Mouse (Mus musculus) embryonic facial prominence, embryonic 14.5 days (tissue): ENCODE measurements around the gene Mrtfb. TPM values are rescaled to one million over a fixed set of nuclear protein-coding genes. Genes with fewer than 3 reads are reported as not detected.
A peak's percentile ranks its signal among the peaks of the same experiment; 100 is the strongest.

Experiments used
- ATAC-seq: fragments of 200-750 bp; cut with Nextera tagmentation; 2 replicates; pipeline ENCODE4 v1.8.0; 2017; ENCODE audit warnings: low read depth, moderate number of reproducible peaks, moderate TSS enrichment
- DNase-seq: peaks from one replicate; pipeline ENCODE4 v3.0.0-alpha.2; 2015; ENCODE audit warnings: low spot score
- H3K27ac ChIP-seq: fragments of 300-500 bp; sonication (generic); replicated peaks from 2 replicates; pipeline ENCODE4 v1.5.1; 2014; ENCODE audit warnings: low read depth, mild to moderate bottlenecking, low read length, moderate library complexity
- H3K27me3 ChIP-seq: fragments of 300-500 bp; sonication (generic); replicated peaks from 2 replicates; pipeline ENCODE4 v1.6.1; 2014; ENCODE audit warnings: low read length; ENCODE audit not compliant: control insufficient read depth, insufficient read depth
- H3K36me3 ChIP-seq: fragments of 300-500 bp; sonication (generic); 2 replicates; pipeline ENCODE4 v1.6.1; 2014; ENCODE audit warnings: low read length, mixed read lengths; ENCODE audit not compliant: control insufficient read depth, insufficient read depth
- H3K4me1 ChIP-seq: fragments of 300-500 bp; sonication (generic); 2 replicates; pipeline ENCODE4 v1.6.1; 2014; ENCODE audit warnings: antibody characterized with exemption, low read length; ENCODE audit not compliant: control insufficient read depth, insufficient read depth
- H3K4me2 ChIP-seq: fragments of 300-500 bp; sonication (generic); 2 replicates; pipeline ENCODE4 v1.6.1; 2014; ENCODE audit warnings: low read depth, mild to moderate bottlenecking, low read length, moderate library complexity, mixed read lengths
- H3K4me3 ChIP-seq: fragments of 300-500 bp; sonication (generic); 2 replicates; pipeline ENCODE4 v1.5.1; 2014; ENCODE audit warnings: low read depth, mild to moderate bottlenecking, low read length
- H3K9ac ChIP-seq: fragments of 300-500 bp; sonication (generic); 2 replicates; pipeline ENCODE4 v1.6.1; 2014; ENCODE audit warnings: low read depth, mild to moderate bottlenecking, low read length, moderate library complexity, mixed read lengths
- H3K9me3 ChIP-seq: fragments of 300-500 bp; sonication (generic); 2 replicates; pipeline ENCODE4 v1.6.1; 2016; ENCODE audit warnings: low read length; ENCODE audit not compliant: control insufficient read depth
- WGBS: fragments of 180-500 bp; shearing (Covaris S2); extraction: QIAGEN DNeasy Blood & Tissue Kit; methylation state at CpG from one replicate; pipeline ENCODE4 v1.1.7; 2014; 5-methylcytosine and 5-hydroxymethylcytosine counted together
- polyA plus RNA-seq: library from polyadenylated mRNA; unstranded; fragments of >200 nt; fragmentation: Nextera tagmentation; extraction: Ambion mirVana; gene quantifications from 2 replicates; pipeline ENCODE4 v1.2.1, GENCODE M21; 2014

Gene Mrtfb
- polyA plus RNA-seq, 1 experiment from 2014 or later: 22.5 TPM

- Histone ChIP-seq H3K9me3 (no peaks in the 10 kb centered on the region), H3K36me3 (no peaks in the 10 kb centered on the region), H3K9ac (no peak overlapping the region), H3K4me2 (no peak overlapping the region), H3K4me1 (no peaks in the 10 kb centered on the region), H3K4me3 (no peak overlapping the region), H3K27ac (no peak overlapping the region), H3K27me3 (no peaks in the 10 kb centered on the region)
- WGBS: 70% methylated on average over 2 of the region's 2 CpGs
- no peak for ATAC-seq
- no peak for DNase-seq
These were observed 179.3 kb downstream of the Mrtfb start for GRCm38 (mm10) chr16:13435627-13436026.

- DNase-seq (peak; percentile 97), ATAC-seq (peak; percentile 96)
- H3K27ac ChIP-seq: peak overlapping the region; percentile 82
- no peaks in the 10 kb centered on the region for H3K4me1 ChIP-seq
- H3K4me2 ChIP-seq: peak overlapping the region; percentile 75
- no peaks in the 10 kb centered on the region for H3K36me3 ChIP-seq
- H3K27me3 ChIP-seq: no peaks in the 10 kb centered on the region
- H3K4me3 ChIP-seq: peak overlapping the region; percentile 61
- under 1% methylated on average over 47 of the region's 58 CpGs for WGBS
- H3K9ac ChIP-seq: peak overlapping the region; percentile 64
- no peaks in the 10 kb centered on the region for H3K9me3 ChIP-seq
These were observed 180.9 kb downstream of the Mrtfb start for GRCm38 (mm10) chr16:13437037-13437769.

- Histone ChIP-seq H3K4me2 (peak overlapping the region; percentile 75), H3K4me3 (peak overlapping the region; percentile 61), H3K27ac (peak overlapping the region; percentile 82), H3K4me1 (no peaks in the 10 kb centered on the region), H3K9ac (peak overlapping the region; percentile 64), H3K36me3 (no peaks in the 10 kb centered on the region), H3K9me3 (no peaks in the 10 kb centered on the region), H3K27me3 (no peaks in the 10 kb centered on the region)
- DNase-seq (peak; percentile 88), ATAC-seq (peak; percentile 56)
- WGBS: under 1% methylated on average over 24 of the region's 24 CpGs
These were observed 181.6 kb downstream of the Mrtfb start for GRCm38 (mm10) chr16:13437770-13438372.

- no peak overlapping the region for H3K9ac ChIP-seq
- no peak overlapping the region for H3K4me3 ChIP-seq
- no peaks in the 10 kb centered on the region for H3K9me3 ChIP-seq
- H3K4me1 ChIP-seq: no peaks in the 10 kb centered on the region
- 43% methylated on average over 6 of the region's 6 CpGs for WGBS
- no peaks in the 10 kb centered on the region for H3K27me3 ChIP-seq
- no peaks in the 10 kb centered on the region for H3K36me3 ChIP-seq
- no peak overlapping the region for H3K27ac ChIP-seq
- no peak for DNase-seq
- ATAC-seq: no peak
- no peak overlapping the region for H3K4me2 ChIP-seq
These were observed 184.2 kb downstream of the Mrtfb start for GRCm38 (mm10) chr16:13440468-13440867.

- Histone ChIP-seq H3K4me3 (no peak overlapping the region), H3K27ac (no peak overlapping the region), H3K9ac (no peak overlapping the region), H3K4me2 (no peak overlapping the region), H3K4me1 (peaks cover 8% of the 10 kb centered on the region), H3K27me3 (peaks cover 6% of the 10 kb centered on the region; the same call in 1 of the 2 replicates), H3K36me3 (no peaks in the 10 kb centered on the region), H3K9me3 (no peaks in the 10 kb centered on the region)
- WGBS: 80% methylated on average over 1 of the region's 1 CpGs
- DNase-seq (no peak), ATAC-seq (no peak)
These were observed 187.5 kb downstream of the Mrtfb start for GRCm38 (mm10) chr16:13443764-13444163.

- 60% methylated on average over 5 of the region's 5 CpGs for WGBS
- no peak for ATAC-seq
- Histone ChIP-seq H3K4me1 (peaks cover 19% of the 10 kb centered on the region), H3K9me3 (no peaks in the 10 kb centered on the region), H3K9ac (no peak overlapping the region), H3K27ac (no peak overlapping the region), H3K27me3 (peaks cover 15% of the 10 kb centered on the region), H3K4me3 (no peak overlapping the region), H3K36me3 (no peaks in the 10 kb centered on the region), H3K4me2 (no peak overlapping the region)
- DNase-seq: no peak
These were observed 189.2 kb downstream of the Mrtfb start for GRCm38 (mm10) chr16:13445461-13445860.

- Histone ChIP-seq H3K4me1 (peaks cover 19% of the 10 kb centered on the region), H3K4me3 (peak overlapping the region; percentile 77), H3K27ac (no peak overlapping the region), H3K9ac (no peak overlapping the region), H3K4me2 (peak overlapping the region; percentile 97), H3K27me3 (peaks cover 15% of the 10 kb centered on the region), H3K9me3 (no peaks in the 10 kb centered on the region), H3K36me3 (no peaks in the 10 kb centered on the region)
- WGBS: 13% methylated on average over 15 of the region's 15 CpGs
- ATAC-seq: no peak; the same call in 1 of the 2 replicates
- peak; percentile 66 for DNase-seq
These were observed 190.2 kb downstream of the Mrtfb start for GRCm38 (mm10) chr16:13446488-13446887.

- Histone ChIP-seq H3K4me3 (peak overlapping the region; percentile 77), H3K4me1 (peaks cover 19% of the 10 kb centered on the region), H3K27ac (no peak overlapping the region), H3K27me3 (peaks cover 15% of the 10 kb centered on the region), H3K9ac (peak overlapping the region; percentile 83), H3K9me3 (no peaks in the 10 kb centered on the region), H3K36me3 (no peaks in the 10 kb centered on the region), H3K4me2 (peak overlapping the region; percentile 97)
- no peak for DNase-seq
- 2% methylated on average over 11 of the region's 11 CpGs for WGBS
- ATAC-seq: no peak
These were observed 190.6 kb downstream of the Mrtfb start for GRCm38 (mm10) chr16:13446971-13447283.
